Mouse (Mus musculus) olfactory bulb, adult 2 months (tissue): ENCODE results near the gene 1700022I11Rik. TPM values are rescaled to one million over a fixed set of nuclear protein-coding genes. Genes with fewer than 3 reads are reported as not detected.
A peak's percentile ranks its signal among the peaks of the same experiment; 100 is the strongest.
"Not testable (repeated sequence)": the region's sequence is repeated elsewhere in the genome, so short reads cannot be mapped to it uniquely, and the experiment has no call there.

Experiments
- H3K27ac ChIP-seq: fragments of 200-500 bp; 2 replicates; pipeline ENCODE4 v1.5.1; 2012; ENCODE audit warnings: low read depth, low read length; ENCODE audit not compliant: insufficient read depth
- H3K4me1 ChIP-seq: fragments of 200-500 bp; 2 replicates; pipeline ENCODE4 v1.6.1; 2012; ENCODE audit warnings: low read length; ENCODE audit not compliant: control insufficient read depth, insufficient read depth
- H3K4me3 ChIP-seq: fragments of 200-500 bp; 2 replicates; pipeline ENCODE4 v1.5.1; 2012; ENCODE audit warnings: mild to moderate bottlenecking, low read depth, low read length, moderate library complexity; ENCODE audit not compliant: insufficient read depth
- CTCF ChIP-seq: fragments of 200-500 bp; IDR thresholded peaks from 2 replicates; pipeline ENCODE4 v1.5.1; 2012; ENCODE audit warnings: low read depth, mild to moderate bottlenecking, low read length, moderate library complexity; ENCODE audit not compliant: insufficient read depth
- POLR2A ChIP-seq: fragments of 200-500 bp; IDR thresholded peaks from 2 replicates; pipeline ENCODE4 v1.6.1; 2012; ENCODE audit warnings: mild to moderate bottlenecking, low read depth, low read length, moderate library complexity; ENCODE audit not compliant: insufficient read depth
- WGBS: fragments of 180-500 bp; shearing (Covaris S2); methylation state at CpG from one replicate; pipeline ENCODE4 v1.1.7; 2018; 5-methylcytosine and 5-hydroxymethylcytosine counted together
- polyA plus RNA-seq: library from polyadenylated mRNA; stranded (reverse); fragments of >200 nt; gene quantifications from 2 replicates; pipeline ENCODE4 v1.2.4, GENCODE M21; 2012; ENCODE audit warnings: low replicate concordance; ENCODE audit not compliant: missing spikeins, insufficient read depth, insufficient read length

The 1700022I11Rik gene
- polyA plus RNA-seq, 1 experiment: not detected

GRCm38 (mm10) chr4:42973868-42974267 is 4.5 kb downstream of the 1700022I11Rik start:
- TF ChIP-seq CTCF: no peak
- TF ChIP-seq POLR2A: no peak
- H3K27ac ChIP-seq: no peak overlapping the region
- H3K4me1 ChIP-seq: no peaks in the 10 kb centered on the region
- H3K4me3 ChIP-seq: no peak overlapping the region
- 80% methylated on average over 5 of the region's 5 CpGs for WGBS

- H3K4me3 ChIP-seq: no peak overlapping the region
- H3K4me1 ChIP-seq: no peaks in the 10 kb centered on the region
- 91% methylated on average over 4 of the region's 4 CpGs for WGBS
- TF ChIP-seq POLR2A: no peak
- no peak overlapping the region for H3K27ac ChIP-seq
These were observed 8.7 kb downstream of the 1700022I11Rik start for GRCm38 (mm10) chr4:42978062-42978461.

GRCm38 (mm10) chr4:42980467-42980866 is 11.1 kb downstream of the 1700022I11Rik start:
- not testable (repeated sequence) for H3K27ac ChIP-seq, H3K4me1 ChIP-seq, H3K4me3 ChIP-seq
- 88% methylated on average over 8 of the region's 8 CpGs for WGBS

- no peaks in the 10 kb centered on the region for H3K4me1 ChIP-seq
- no peak overlapping the region for H3K4me3 ChIP-seq
- TF ChIP-seq CTCF (no peak), POLR2A (no peak)
- WGBS: 85% methylated on average over 1 of the region's 1 CpGs
- H3K27ac ChIP-seq: no peak overlapping the region
These were observed 18.9 kb downstream of the 1700022I11Rik start for GRCm38 (mm10) chr4:42988296-42988695.

GRCm38 (mm10) chr4:42998022-42998421 is 28.6 kb downstream of the 1700022I11Rik start:
- WGBS: 29% methylated on average over 2 of the region's 2 CpGs
- Histone ChIP-seq H3K27ac (no peak overlapping the region), H3K4me3 (no peak overlapping the region), H3K4me1 (peaks cover 5% of the 10 kb centered on the region; the same call in 1 of the 2 replicates)
- no peak for TF ChIP-seq POLR2A
- no peak for TF ChIP-seq CTCF

- Histone ChIP-seq H3K27ac (peak overlapping the region; percentile 92), H3K4me3 (peak overlapping the region; percentile 94), H3K4me1 (peaks cover 8% of the 10 kb centered on the region; the same call in 1 of the 2 replicates)
- no peak; the same call in 1 of the 2 replicates for TF ChIP-seq CTCF
- TF ChIP-seq POLR2A: no peak
- 1% methylated on average over 49 of the region's 51 CpGs for WGBS
These were observed 30.2 kb downstream of the 1700022I11Rik start for GRCm38 (mm10) chr4:42999451-43000140.

- WGBS: under 1% methylated on average over 54 of the region's 56 CpGs
- Histone ChIP-seq H3K4me3 (peak within 1 kb of the TSS; percentile 94), H3K4me1 (peaks cover 14% of the 10 kb centered on the region), H3K27ac (peak within 1 kb of the TSS; percentile 92)
- peak; percentile 41; the same call in 1 of the 2 replicates for TF ChIP-seq POLR2A
These were observed 31.0 kb downstream of the 1700022I11Rik start, which contains the start of gene Vcp for GRCm38 (mm10) chr4:43000141-43000986. Gene Vcp, minus strand, starts transcription at chr4:43000507.

- no peak for TF ChIP-seq CTCF
- no peak for TF ChIP-seq POLR2A
- H3K27ac ChIP-seq: no peak overlapping the region
- WGBS: 92% methylated on average over 2 of the region's 2 CpGs
- H3K4me3 ChIP-seq: no peak overlapping the region
- peaks cover 14% of the 10 kb centered on the region for H3K4me1 ChIP-seq
These were observed 31.9 kb downstream of the 1700022I11Rik start for GRCm38 (mm10) chr4:43001272-43001671.

- TF ChIP-seq POLR2A (no peak), CTCF (no peak)
- Histone ChIP-seq H3K4me3 (no peak overlapping the region), H3K27ac (no peak overlapping the region), H3K4me1 (peaks cover 14% of the 10 kb centered on the region)
- WGBS: 75% methylated on average over 12 of the region's 12 CpGs
These were observed 33.5 kb downstream of the 1700022I11Rik start for GRCm38 (mm10) chr4:43002756-43003439.
